Mouse (Mus musculus) adrenal gland, postnatal 4 days (tissue): ENCODE measurements around the gene Entpd6. TPM values are rescaled to one million over a fixed set of nuclear protein-coding genes. Genes with fewer than 3 reads are reported as not detected.

Source experiments
- DNase-seq, 2 experiments: peaks; one replicate each; pipeline ENCODE4 v3.0.0; 2021 to 2022; ENCODE audit warnings: low spot score in 2 of 2, mixed read lengths in 2 of 2
- long read RNA-seq, 2 experiments: library from polyadenylated mRNA; stranded (forward); transcript quantifications; one replicate each; pipeline ENCODE4 v2.0.0; 2021
- total RNA-seq, 2 experiments: library from RNA; stranded (reverse); gene quantifications; 2 replicates each; pipeline ENCODE4 v1.2.3; 2021

Entpd6 gene
- total RNA-seq = 10 to 100 TPM; 11.2 to 12.8 TPM
- long read RNA-seq, experiment 1, partial matches to known transcripts = 3 of 8 reads
- long read RNA-seq, experiment 1, other reads (novel, unspliced or antisense) = 2 of 8 reads
- long read RNA-seq, experiment 2, transcript Entpd6-201 (14 exons, 2,540 nt) = major isoform, 20 of 31 reads
- long read RNA-seq, experiment 2, partial matches to known transcripts = 2 of 31 reads
- long read RNA-seq, experiment 2, other reads (novel, unspliced or antisense) = 9 of 31 reads

GRCm38 (mm10) chr2:150748854-150749253 lies at the start of gene Entpd6:
TSS of gene Entpd6 (plus strand) at chr2:150749042.
- peak; percentile 66 to 84 for DNase-seq

GRCm38 (mm10) chr2:150712167-150712674 lies 36.6 kb upstream of the Entpd6 start:
- no peak for DNase-seq

GRCm38 (mm10) chr2:150735756-150736576 lies 12.9 kb upstream of the Entpd6 start:
- no peak for DNase-seq

GRCm38 (mm10) chr2:150737881-150738280 lies 11.0 kb upstream of the Entpd6 start:
- DNase-seq = no peak

DNA sequence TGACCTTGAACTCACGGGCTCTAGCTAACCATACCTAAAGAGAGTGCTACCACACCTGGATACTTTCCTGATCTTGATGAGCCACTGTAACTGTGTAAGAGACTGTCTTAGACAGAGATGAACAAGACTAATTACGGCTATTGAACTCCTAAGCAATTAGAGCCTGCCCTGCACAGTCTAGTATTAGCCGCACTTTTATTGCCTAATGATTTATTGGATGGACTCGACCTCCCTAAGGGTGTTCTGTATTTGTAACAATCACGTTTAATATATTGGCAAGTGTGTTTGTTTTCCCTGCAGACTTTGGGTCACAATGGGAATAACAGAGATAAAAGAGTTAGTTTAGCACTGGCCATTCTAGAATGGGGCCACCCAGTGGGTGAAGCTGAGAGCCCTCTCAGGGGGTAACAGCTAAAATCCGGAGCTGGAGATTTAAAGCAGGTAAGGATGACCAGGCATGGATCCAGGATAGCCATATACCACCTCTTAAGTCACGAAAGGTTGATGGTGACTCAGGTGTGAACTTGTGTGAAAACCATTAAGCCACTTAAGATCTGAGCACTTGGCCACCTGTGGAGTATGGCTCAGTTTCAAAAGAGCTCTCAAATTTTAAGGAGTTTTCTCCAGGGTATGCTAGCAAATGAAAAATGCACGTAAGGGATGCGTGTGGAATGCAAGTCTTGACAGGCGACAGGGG lies 8.5 kb upstream of the Entpd6 start:
- no peak for DNase-seq

- DNase-seq = no peak
These were observed 7.4 kb upstream of the Entpd6 start for GRCm38 (mm10) chr2:150741405-150741804.

- DNase-seq = no peak
These were observed 3.8 kb upstream of the Entpd6 start for GRCm38 (mm10) chr2:150745016-150745415.

DNA sequence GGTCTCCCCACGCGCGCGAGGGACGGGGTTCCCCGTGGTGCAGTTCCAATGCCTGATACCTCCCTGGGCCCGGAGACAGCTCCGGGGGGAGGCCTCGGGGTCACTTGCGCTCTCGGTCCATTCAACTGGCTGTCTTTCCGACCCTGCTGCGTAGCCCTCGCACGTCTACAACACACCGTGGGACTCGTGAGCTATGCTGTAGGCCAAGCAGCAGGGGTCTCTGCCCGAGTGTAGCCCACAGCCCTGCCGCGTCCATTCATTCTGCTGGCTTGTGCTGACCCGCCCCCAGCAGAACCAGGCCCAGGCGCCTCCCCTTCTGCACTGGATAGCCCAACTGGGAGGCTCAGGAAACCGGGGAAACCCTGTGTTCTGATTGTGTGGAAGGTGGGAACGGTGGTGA lies 441 bp downstream of the Entpd6 start:
- no peak for DNase-seq

- no peak for DNase-seq
These were observed 1.5 kb downstream of the Entpd6 start for GRCm38 (mm10) chr2:150750129-150750979.

DNA sequence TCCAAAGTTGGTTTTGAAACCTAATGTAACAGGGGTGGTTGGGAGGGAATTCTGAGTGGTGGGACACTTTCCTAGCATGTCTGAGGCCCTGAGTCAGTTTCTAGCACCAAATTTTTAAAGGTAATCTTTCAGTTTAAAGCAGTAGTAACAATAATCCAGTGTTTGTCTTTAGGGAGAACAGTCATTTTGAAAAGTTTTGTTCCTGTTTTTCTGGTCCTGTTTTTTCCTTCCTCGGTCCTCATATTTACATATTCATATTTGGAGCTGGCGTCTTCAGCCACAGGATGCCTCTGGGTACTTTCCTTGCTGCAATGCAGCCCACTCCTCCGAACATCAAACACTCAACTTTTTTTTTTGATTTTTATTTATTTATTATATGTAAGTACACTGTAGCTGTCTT lies 6.2 kb downstream of the Entpd6 start:
- DNase-seq = no peak

DNA sequence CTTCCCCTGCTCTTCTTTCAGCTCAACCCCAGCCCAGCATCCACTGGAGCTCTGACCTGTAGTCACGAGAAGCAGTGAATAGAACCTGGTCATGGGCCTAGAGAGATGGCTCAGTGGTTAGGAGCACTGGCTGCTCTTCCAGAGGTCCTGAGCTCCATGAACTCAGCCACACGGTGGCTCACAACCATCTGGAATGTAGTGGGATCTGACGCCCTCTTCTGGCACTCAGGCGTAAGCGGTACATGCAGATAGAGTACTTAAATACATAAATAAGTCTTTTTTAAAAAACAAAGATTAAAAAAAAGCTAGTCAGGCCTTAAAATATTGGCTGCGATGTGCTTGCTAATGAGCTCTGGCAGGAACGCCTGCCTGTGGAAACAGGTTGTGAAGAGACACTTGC lies 12.6 kb downstream of the Entpd6 start:
- no peak for DNase-seq

DNA sequence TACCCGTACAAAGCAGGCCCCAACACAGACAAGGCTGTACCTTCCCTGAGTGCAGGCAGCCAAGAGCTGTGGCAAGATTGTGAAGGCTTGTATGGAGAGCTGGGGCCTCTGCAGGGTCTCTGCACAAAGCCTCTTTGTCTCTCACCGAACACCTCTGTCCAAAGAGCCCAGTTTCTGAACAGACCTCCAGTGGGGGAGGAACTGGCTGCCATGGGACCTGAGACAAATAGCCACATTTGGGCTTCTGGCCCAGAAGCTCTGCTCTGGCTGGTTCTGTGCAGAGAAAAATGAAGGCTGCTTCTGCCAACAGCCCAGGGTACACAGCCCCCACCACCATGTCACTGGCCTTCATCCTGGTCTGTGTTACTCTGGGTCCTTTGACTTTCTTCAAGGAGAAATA lies 16.8 kb downstream of the Entpd6 start:
- no peak for DNase-seq

GRCm38 (mm10) chr2:150766083-150766862 lies 17.4 kb downstream of the Entpd6 start:
- DNase-seq = no peak

DNA sequence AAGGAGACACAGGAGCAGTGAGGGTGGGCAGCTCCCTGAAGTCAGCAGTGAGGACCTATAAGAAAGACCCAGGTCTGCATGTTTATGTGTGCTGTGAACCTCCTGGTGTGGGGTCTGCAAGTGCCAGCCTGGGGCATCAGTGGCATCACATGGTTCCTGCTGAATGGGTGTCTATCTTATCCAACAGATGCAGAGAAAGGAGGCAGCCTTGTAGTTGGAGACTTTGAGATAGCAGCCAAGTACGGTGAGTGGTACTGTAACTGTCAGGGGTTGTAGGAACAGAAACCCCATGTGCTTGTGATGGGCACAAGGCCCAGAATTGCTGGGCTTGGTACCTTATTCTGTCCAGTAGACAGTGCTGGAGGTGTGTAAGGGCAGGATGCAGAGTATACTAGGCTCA lies 19.8 kb downstream of the Entpd6 start:
- no peak for DNase-seq

DNA sequence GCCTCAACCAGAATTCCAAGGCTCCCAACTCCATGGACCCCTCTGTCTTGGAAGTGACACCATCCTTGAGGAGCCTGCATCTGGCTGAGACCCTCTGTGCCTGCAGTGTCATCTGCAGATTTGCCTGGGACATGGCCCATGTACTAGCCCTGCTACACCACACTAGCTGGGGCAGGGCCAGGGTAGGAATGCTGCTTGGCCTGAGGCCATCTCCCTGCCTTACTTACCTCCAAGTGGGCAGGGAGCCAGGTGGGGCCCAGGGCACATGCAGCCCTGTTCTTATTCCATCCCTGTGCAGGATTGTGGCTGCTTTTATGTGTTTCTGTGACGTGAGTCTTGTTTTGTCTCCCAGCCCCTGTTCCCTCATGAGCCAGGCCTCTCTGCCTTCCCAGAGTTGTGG lies 21.9 kb downstream of the Entpd6 start:
- DNase-seq = no peak

DNA sequence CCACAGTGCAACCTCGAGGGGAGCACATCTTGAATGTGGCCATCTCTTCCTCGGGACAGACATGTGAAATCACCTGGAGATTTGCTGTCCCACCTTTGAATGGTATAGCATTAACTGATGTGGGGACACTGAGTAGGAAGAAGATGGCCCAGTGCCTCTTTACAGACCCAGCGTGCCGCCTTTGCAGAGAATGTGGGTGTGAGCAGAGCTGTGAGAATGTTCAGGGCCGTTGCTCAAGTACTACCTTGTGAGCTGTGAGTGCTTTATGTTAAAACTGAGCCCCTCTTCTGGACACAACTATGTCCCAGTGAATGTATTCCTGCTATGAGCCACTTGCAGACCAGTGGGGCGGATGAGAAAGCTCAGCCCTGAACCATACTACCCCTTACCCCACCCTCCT lies 22.3 kb downstream of the Entpd6 start:
- no peak for DNase-seq

- no peak for DNase-seq
These were observed 23.2 kb downstream of the Entpd6 start for GRCm38 (mm10) chr2:150771996-150772395.

- DNase-seq = no peak
These were observed 23.8 kb downstream of the Entpd6 start for GRCm38 (mm10) chr2:150772466-150773119.

- no peak for DNase-seq
These were observed 34.0 kb downstream of the Entpd6 start for GRCm38 (mm10) chr2:150782801-150783200.
